Mouse (Mus musculus): Measurements from ENCODE around the gene Igbp1.
A peak's percentile ranks its signal among the peaks of the same experiment; 100 is the strongest.

GRCm38 (mm10) chrX:100475569-100476223 is 18.4 kb upstream of the Igbp1 start:
- TF ChIP-seq POLR2A (IDR thresholded peaks at IDR 0.05; ENCODE audit: control insufficient read depth in 1 of 2, insufficient read depth in 1 of 2, low read depth in 1 of 2, low read length in 2 of 2, poor library complexity in 1 of 2) (no peak), TBP (IDR thresholded peaks at IDR 0.05; ENCODE audit: low read depth, low read length) (no peak), CTCF (IDR thresholded peaks at IDR 0.05 in 2 of 3, conservative IDR thresholded peaks at IDR 0.05 in 1 of 3; ENCODE audit: control insufficient read depth in 1 of 3, insufficient read depth in 1 of 3, low read depth in 2 of 3, low read length in 3 of 3, poor library complexity in 1 of 3, severe bottlenecking in 1 of 3) (no peak), NELFE (IDR thresholded peaks at IDR 0.05; ENCODE audit: low read depth, low read length) (no peak), MAX (IDR thresholded peaks at IDR 0.05; ENCODE audit: low read length) (no peak), EP300 (IDR thresholded peaks at IDR 0.05; ENCODE audit: low read depth in 1 of 2, low read length in 2 of 2) (peak; percentile 4 to 25; a peak in 1 of 4 replicates), ZNF384 (IDR thresholded peaks at IDR 0.05; ENCODE audit: low read depth, low read length) (no peak), TCF12 (IDR thresholded peaks at IDR 0.05; ENCODE audit: low read depth, low read length) (peak; percentile 41; the same call in 1 of the 2 replicates)
